Mouse (Mus musculus) hematopoietic stem cell, adult 5-6 weeks (primary cell): Measurements from ENCODE around the gene Ermard. TPM values are rescaled to one million over a fixed set of nuclear protein-coding genes. Genes with fewer than 3 reads are reported as not detected.
"Not testable (repeated sequence)": the region's sequence is repeated elsewhere in the genome, so short reads cannot be mapped to it uniquely, and the experiment has no call there.

ENCODE experiments used
- ATAC-seq, 2 experiments: fragments of 125-278 bp in 1 of 2; replicated peaks in 1 of 2; 2 replicates each; pipeline ENCODE4 v1.8.0; 2016 to 2017; ENCODE audit warnings: inconsistent platforms in 2 of 2, mild to moderate bottlenecking in 2 of 2, moderate number of reproducible peaks in 2 of 2, low read depth in 1 of 2, moderate TSS enrichment in 1 of 2; ENCODE audit not compliant: low FRiP score in 2 of 2, poor library complexity in 2 of 2, severe bottlenecking in 2 of 2, insufficient read depth in 1 of 2, low TSS enrichment in 1 of 2
- total RNA-seq: library from RNA; stranded (forward); fragments of 172-1452, 232-1000 nt; gene quantifications from 2 replicates; pipeline ENCODE4 v1.2.3, GENCODE M21; 2017

Gene Ermard
- total RNA-seq, result 40.0 and 52.3 TPM in 2 replicates

- peak; percentile 87 to 95 for ATAC-seq
These were observed at the start of gene Ermard, which contains the start of the genes Tcte3 and Gm3448 for GRCm38 (mm10) chr17:15041175-15041729. Gene Ermard, plus strand, starts transcription at chr17:15041208. Gene Tcte3, minus strand, starts transcription at chr17:15041488. Gene Gm3448, minus strand, starts transcription at chr17:15041537.

DNA sequence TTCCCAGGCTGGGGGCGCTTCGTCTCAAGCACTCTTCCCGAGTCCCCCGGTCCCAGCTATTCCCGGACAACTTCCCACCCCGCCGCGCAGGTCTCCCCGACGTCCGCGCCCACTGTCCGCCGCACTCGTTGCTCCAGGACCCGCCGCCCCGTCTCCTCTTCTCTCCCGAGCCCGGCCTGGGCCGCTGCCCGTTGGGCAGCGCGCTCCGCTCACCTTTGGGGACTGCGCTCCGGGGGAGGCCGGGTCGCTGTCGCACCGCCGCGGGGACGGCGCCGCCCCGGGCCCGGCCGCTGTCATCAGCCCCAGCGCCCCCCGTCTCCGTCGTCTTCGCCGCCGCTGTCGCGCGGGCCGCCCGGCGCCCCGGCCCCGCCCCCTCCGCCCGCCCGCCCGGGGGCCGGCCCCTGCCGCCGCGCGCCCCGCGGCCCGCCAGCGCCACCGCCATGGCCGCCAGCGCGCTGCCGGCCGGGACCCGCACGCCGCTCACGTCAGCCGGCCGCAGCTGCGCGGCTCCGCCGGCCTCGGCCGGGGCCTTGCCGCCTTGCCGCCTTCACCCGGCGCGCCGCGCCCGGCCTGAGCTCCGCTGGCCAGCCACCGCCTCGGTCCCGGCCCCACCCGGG lies 48.4 kb upstream of the Ermard start:
- ATAC-seq, result peak in 1 of 2 experiments; percentile 2; a peak in 1 of 4 replicates

DNA sequence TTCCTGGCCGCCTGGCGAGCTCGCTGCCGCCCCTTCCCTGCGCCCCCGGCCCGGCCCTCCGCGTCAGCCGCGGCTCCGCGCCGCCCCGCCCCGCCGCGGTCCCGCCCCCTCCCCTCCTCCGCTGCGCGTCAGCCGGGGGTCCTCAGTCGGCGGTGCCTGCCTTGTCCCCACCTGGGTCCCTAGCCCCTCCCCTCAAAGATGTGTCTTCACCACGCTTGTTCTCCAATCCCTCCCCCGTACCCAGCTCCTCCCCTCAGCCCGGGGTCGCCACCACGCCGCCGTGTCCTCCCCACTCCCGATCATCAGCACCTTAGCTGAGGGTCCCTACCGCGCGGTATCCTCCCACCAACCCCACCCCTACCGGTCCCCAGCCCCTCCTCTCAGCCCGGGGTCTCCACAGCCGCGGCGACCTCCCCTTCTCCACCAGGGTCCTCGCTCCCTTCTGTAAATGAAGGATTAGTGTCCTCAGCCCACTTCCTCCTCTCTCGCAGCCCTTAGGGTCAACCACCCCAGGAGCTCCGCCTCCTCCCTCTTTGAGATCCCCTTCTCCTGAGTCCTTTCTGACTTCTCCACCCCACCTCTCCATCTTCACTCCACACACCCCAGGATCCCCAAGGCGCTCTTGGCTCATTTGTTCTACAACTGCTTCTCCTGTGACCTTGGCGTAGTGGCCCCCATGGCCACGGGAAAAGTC lies 47.7 kb upstream of the Ermard start:
- peak; percentile 68 to 71 for ATAC-seq

DNA sequence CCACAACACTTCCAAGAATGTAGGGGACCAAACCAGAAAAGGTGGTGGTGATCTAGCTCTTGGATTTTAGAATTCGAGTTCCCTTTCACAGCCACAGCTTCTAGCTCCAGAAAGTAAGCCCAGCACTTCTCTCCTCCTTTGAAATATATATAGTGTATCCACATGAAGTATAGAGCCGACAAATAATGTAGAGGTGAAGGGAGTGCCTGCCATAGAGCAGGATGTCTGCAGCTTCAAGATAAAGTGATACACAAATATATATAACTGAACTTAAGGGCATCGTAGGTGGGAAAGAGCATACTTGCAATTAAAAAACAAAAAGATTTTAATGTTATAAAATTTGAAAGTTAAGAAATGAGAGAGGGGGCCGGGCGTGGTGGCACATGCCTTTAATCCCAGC lies 46.9 kb upstream of the Ermard start:
- ATAC-seq, result not testable (repeated sequence)

GRCm38 (mm10) chr17:15000047-15000446 lies 41.0 kb upstream of the Ermard start:
- peak in 1 of 2 experiments; percentile 29; a peak in 1 of 4 replicates for ATAC-seq

- ATAC-seq, result peak; percentile 72 to 73
These were observed 31.9 kb upstream of the Ermard start for GRCm38 (mm10) chr17:15009088-15009487.

- ATAC-seq, result peak; percentile 88 to 95
These were observed 31.1 kb upstream of the Ermard start, which contains the start of gene Gm3435 for GRCm38 (mm10) chr17:15009706-15010413. Gene Gm3435, plus strand, starts transcription at chr17:15010176.

- peak; percentile 57 to 61 for ATAC-seq
These were observed 19.3 kb upstream of the Ermard start for GRCm38 (mm10) chr17:15021503-15022220.

- ATAC-seq, result 0 out of 4 replicates have a peak, but pooled peaks of 1 of the 2 experiments have one; percentile 0
These were observed 17.0 kb upstream of the Ermard start for GRCm38 (mm10) chr17:15023878-15024492.

GRCm38 (mm10) chr17:15024502-15025193 lies 16.4 kb upstream of the Ermard start:
- ATAC-seq, result peak; percentile 65 to 67

GRCm38 (mm10) chr17:15025513-15025912 lies 15.5 kb upstream of the Ermard start:
- not testable (repeated sequence) for ATAC-seq

DNA sequence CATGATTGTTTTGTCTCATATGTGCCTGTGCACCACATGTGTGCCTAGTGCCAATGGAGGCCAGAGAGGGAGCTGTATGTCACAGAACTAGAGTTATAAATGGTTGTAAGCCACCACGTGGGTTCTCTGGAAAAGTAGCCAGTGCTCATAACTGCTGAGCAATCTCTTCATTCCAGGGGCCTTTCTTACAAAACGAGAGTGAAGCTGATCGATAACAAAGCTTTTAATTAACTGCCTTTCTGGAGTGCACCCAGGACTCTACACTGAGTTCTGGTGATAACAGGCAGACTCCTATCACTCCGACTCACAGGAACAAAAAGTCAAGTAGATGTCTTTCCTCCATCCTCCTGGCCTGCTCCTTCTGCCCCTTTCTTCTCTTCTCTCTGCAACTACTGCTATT lies 9.6 kb upstream of the Ermard start:
- peak in 1 of 2 experiments; percentile 50; a peak in 1 of 4 replicates for ATAC-seq

DNA sequence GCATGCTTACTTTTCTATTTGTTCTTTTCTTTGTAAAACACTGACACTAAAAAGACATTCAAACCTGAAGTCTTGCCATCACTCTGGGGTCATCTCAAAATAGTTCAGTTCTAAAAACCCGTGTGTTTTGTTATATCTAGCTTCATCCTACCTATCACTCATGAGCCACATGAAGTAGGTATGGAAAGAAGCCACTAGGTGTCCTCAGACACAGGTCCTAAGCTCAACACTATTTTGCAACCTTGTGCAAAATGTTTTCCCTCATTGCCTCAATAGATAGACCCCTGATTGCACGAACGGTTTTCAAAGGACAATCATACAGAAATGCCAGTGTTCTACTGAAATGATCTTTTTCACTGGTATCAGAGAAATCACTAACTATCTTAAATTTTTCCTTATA lies 553 bp upstream of the Ermard start:
- peak; percentile 73 to 74 for ATAC-seq

GRCm38 (mm10) chr17:15050338-15050737 lies 9.3 kb downstream of the Ermard start:
- ATAC-seq, result not testable (repeated sequence)

GRCm38 (mm10) chr17:15052766-15053165 lies 11.8 kb downstream of the Ermard start:
- peak; percentile 81 to 83 for ATAC-seq

GRCm38 (mm10) chr17:15053183-15053828 lies 12.3 kb downstream of the Ermard start:
- ATAC-seq, result peak in 1 of 2 experiments; percentile 33; a peak in 1 of 4 replicates
